Mouse (Mus musculus) MEL (cell line): ENCODE measurements around the gene Nphs2.

Experiments
- CTCF ChIP-seq, 3 experiments: IDR thresholded peaks in 2 of 3; conservative IDR thresholded peaks in 1 of 3; 2 replicates each; pipeline ENCODE4 v1.5.1; 2011 to 2012; ENCODE audit warnings: low read length in 3 of 3, low read depth in 2 of 3, mild to moderate bottlenecking in 2 of 3, improper control_type of control experiment in 1 of 3, inconsistent platforms in 1 of 3, mixed read lengths in 1 of 3, moderate library complexity in 1 of 3; ENCODE audit not compliant: control insufficient read depth in 1 of 3, insufficient read depth in 1 of 3, poor library complexity in 1 of 3, severe bottlenecking in 1 of 3
- EP300 ChIP-seq, 2 experiments: IDR thresholded peaks; 2 replicates each; pipeline ENCODE4 v1.6.1; 2011; ENCODE audit warnings: improper control_type of control experiment in 2 of 2, low read length in 2 of 2, low read depth in 1 of 2, mild to moderate bottlenecking in 1 of 2
- GABPA ChIP-seq: IDR thresholded peaks from 2 replicates; pipeline ENCODE4 v1.6.1; 2012; ENCODE audit warnings: low read depth, mild to moderate bottlenecking, inconsistent platforms, low read length, improper control_type of control experiment, moderate library complexity
- HCFC1 ChIP-seq: IDR thresholded peaks from 2 replicates; pipeline ENCODE4 v1.6.1; 2012; ENCODE audit warnings: low read depth, mild to moderate bottlenecking, inconsistent platforms, low read length, improper control_type of control experiment, moderate library complexity
- MAX ChIP-seq: IDR thresholded peaks from 2 replicates; pipeline ENCODE4 v1.6.1; 2011; ENCODE audit warnings: low read length, improper control_type of control experiment
- POLR2A ChIP-seq, 2 experiments: IDR thresholded peaks; 2 replicates each; pipeline ENCODE4 v1.6.1; 2011 to 2012; ENCODE audit warnings: low read length in 2 of 2, mild to moderate bottlenecking in 2 of 2, control low read depth in 1 of 2, improper control_type of control experiment in 1 of 2, low read depth in 1 of 2, moderate library complexity in 1 of 2; ENCODE audit not compliant: control insufficient read depth in 1 of 2, insufficient read depth in 1 of 2, poor library complexity in 1 of 2

DNA sequence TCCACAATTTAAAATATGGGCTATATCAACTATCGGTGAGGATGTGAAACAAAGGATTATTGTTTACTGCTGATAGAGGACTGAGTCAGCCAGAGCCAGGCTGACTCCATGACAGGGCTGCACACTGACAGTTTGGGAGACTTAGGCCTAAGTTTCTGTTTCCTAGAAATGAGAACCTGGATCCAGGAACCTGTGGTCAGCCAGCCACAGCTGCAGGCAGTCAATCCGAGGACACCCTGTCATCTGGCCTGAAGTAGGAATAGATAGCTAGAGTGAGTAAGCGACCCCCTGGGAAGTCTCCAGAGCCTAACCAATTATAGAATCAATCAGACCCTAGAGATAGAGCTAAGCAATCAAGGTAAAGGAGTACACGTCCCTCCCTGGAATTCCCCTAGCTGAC lies 33.9 kb downstream of the Nphs2 start:
- TF ChIP-seq POLR2A (IDR thresholded peaks at IDR 0.05; ENCODE audit: control insufficient read depth in 1 of 2, insufficient read depth in 1 of 2, low read depth in 1 of 2, low read length in 2 of 2, poor library complexity in 1 of 2) (no peak), CTCF (IDR thresholded peaks at IDR 0.05 in 2 of 3, conservative IDR thresholded peaks at IDR 0.05 in 1 of 3; ENCODE audit: control insufficient read depth in 1 of 3, insufficient read depth in 1 of 3, low read depth in 2 of 3, low read length in 3 of 3, poor library complexity in 1 of 3, severe bottlenecking in 1 of 3) (no peak), GABPA (no peak), MAX (no peak), HCFC1 (no peak), EP300 (IDR thresholded peaks at IDR 0.05; ENCODE audit: low read depth in 1 of 2, low read length in 2 of 2) (no peak)
